Mouse (Mus musculus) cerebellum, adult 2 months (tissue): ENCODE measurements around the gene Zfp367. TPM values are rescaled to one million over a fixed set of nuclear protein-coding genes. Genes with fewer than 3 reads are reported as not detected.
A peak's percentile ranks its signal among the peaks of the same experiment; 100 is the strongest.

ENCODE experiments used
- DNase-seq, 2 experiments: peaks; one replicate each; pipeline ENCODE4 v3.0.0; 2021
- H3K27ac ChIP-seq: fragments of 200-500 bp; 2 replicates; pipeline ENCODE4 v1.5.1; 2012; ENCODE audit warnings: low read length, control low read depth, inconsistent platforms; ENCODE audit not compliant: insufficient read depth
- H3K27me3 ChIP-seq: fragments of 200-500 bp; 2 replicates; pipeline ENCODE4 v1.6.1; 2012; ENCODE audit warnings: inconsistent platforms, mild to moderate bottlenecking, low read length, moderate library complexity; ENCODE audit not compliant: control insufficient read depth, insufficient read depth
- H3K4me1 ChIP-seq: fragments of 200-500 bp; 2 replicates; pipeline ENCODE4 v1.6.1; 2011; ENCODE audit warnings: low read length; ENCODE audit not compliant: control insufficient read depth, insufficient read depth
- H3K4me3 ChIP-seq: fragments of 200-500 bp; replicated peaks from 2 replicates; pipeline ENCODE3; 2011; ENCODE audit warnings: mild to moderate bottlenecking, low read depth, low read length, control low read depth; ENCODE audit not compliant: insufficient read depth
- CTCF ChIP-seq: fragments of 200-500 bp; IDR thresholded peaks from 2 replicates; pipeline ENCODE4 v1.5.1; 2011; ENCODE audit warnings: low read depth, mild to moderate bottlenecking, control low read depth, low read length, moderate library complexity, borderline replicate concordance; ENCODE audit not compliant: insufficient read depth
- POLR2A ChIP-seq: fragments of 200-500 bp; IDR thresholded peaks from 2 replicates; pipeline ENCODE4 v1.6.1; 2011; ENCODE audit warnings: low read length, control low read depth, borderline replicate concordance; ENCODE audit not compliant: insufficient read depth
- WGBS: fragments of 180-500 bp; shearing (Covaris S2); methylation state at CpG from one replicate; pipeline ENCODE4 v1.1.7; 2018; 5-methylcytosine and 5-hydroxymethylcytosine counted together
- polyA plus RNA-seq: library from polyadenylated mRNA; depleted of rRNA; stranded (reverse); fragments of >200 nt; gene quantifications from 2 replicates; pipeline ENCODE4 v1.2.3, GENCODE M21; 2012

The Zfp367 gene
- polyA plus RNA-seq, 1 experiment = 29.9 TPM

DNA sequence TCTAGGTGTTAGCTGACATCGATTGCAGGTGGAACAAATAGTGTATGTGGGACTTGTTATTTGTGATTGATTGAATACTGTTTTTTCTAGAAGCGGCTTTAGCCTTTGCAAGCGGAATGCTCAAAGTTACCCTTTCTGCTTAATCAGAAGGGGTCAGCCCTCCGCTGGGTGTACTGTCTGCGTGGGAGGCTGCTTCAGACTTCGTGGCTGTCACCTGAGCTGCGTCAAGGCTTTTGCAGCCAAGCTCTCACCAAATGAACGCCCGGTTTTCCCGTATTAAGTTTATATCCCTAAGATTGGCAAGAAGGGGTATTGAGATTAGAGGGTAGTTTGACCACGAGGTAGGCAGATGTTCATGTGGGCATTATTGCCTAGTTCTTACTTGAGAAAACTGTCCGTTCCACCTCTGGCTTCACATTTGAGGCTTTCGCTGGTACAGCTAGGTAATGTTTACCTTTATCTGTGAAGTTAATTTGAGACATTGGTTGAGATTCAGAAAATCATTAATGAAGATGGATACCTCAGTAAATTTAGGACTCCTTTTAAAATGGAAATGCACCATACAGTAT, 10.2 kb upstream of the Zfp367 start:
- Histone ChIP-seq H3K4me3 (peak overlapping the region; percentile 81), H3K27me3 (no peaks in the 10 kb centered on the region), H3K27ac (no peak overlapping the region), H3K4me1 (no peaks in the 10 kb centered on the region)
- DNase-seq = peak in 1 of 2 experiments; percentile 18
- no peak for TF ChIP-seq CTCF
- no peak for TF ChIP-seq POLR2A
- WGBS = 30% methylated on average over 13 of the region's 13 CpGs

DNA sequence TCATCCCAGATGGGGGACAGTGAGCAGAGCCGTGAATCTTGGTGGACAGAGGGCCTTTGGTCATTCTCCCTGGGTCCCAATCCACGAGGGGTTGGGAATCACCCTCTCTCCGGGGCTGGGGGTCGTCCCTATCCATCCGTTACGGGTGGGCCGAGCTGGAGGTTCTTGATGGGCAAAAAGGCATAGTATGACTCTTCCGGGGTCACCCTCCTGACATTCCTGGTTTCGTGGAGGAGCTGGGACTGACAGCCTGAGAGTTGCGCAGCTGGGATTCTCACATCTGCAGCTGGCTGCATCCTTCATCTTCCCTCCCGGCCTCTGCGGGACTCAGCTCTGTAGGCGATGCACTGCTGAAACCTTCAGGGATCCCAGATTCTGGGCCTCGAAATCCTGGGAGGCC, 9.6 kb upstream of the Zfp367 start:
- H3K4me1 ChIP-seq = no peaks in the 10 kb centered on the region
- H3K27ac ChIP-seq = 0 out of 2 replicates have a peak overlapping the region, but pooled peaks have one; percentile 46
- DNase-seq = peak in 1 of 2 experiments; percentile 44
- 2% methylated on average over 14 of the region's 14 CpGs for WGBS
- TF ChIP-seq POLR2A (no peak), CTCF (no peak)
- H3K4me3 ChIP-seq = peak overlapping the region; percentile 81
- no peaks in the 10 kb centered on the region for H3K27me3 ChIP-seq

GRCm38 (mm10) chr13:64161916-64162611, 9.1 kb upstream of the Zfp367 start:
- H3K27me3 ChIP-seq = no peaks in the 10 kb centered on the region
- no peak for DNase-seq
- no peaks in the 10 kb centered on the region for H3K4me1 ChIP-seq
- TF ChIP-seq POLR2A (0 out of 2 replicates have a peak, but pooled peaks have one; percentile 22), CTCF (no peak)
- peak overlapping the region; percentile 81 for H3K4me3 ChIP-seq
- H3K27ac ChIP-seq = peak overlapping the region; percentile 46
- WGBS = under 1% methylated on average over 68 of the region's 71 CpGs

DNA sequence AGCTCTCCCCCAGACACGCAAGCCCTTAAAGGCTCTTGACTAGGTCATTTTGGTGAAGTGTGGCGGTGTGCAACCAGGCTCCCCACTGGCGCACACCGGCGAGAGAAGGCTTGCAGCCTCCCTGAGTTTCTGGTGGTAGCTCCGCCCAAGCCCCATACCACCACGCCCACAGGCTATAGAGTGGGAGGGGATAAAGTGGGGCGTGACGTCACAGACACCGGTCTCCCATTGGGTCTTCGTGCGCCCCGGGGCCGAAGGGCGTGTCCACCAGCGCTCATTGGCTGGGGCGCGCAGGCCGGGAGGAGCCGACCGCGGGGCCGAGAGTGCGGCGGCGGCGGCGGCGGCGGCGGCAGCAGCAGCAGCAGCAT, 8.5 kb upstream of the Zfp367 start, which contains the start of gene Habp4:
TSS of gene Habp4 (plus strand) at position 277 of the 368 bp plus-strand sequence.
- H3K4me1 ChIP-seq = no peaks in the 10 kb centered on the region
- H3K27me3 ChIP-seq = no peaks in the 10 kb centered on the region
- peak within 1 kb of the TSS; percentile 81 for H3K4me3 ChIP-seq
- 2% methylated on average over 22 of the region's 31 CpGs for WGBS
- peak; percentile 98 to 99 for DNase-seq
- peak within 1 kb of the TSS; percentile 46 for H3K27ac ChIP-seq
- TF ChIP-seq POLR2A (no peak; the same call in 1 of the 2 replicates), CTCF (no peak)

DNA sequence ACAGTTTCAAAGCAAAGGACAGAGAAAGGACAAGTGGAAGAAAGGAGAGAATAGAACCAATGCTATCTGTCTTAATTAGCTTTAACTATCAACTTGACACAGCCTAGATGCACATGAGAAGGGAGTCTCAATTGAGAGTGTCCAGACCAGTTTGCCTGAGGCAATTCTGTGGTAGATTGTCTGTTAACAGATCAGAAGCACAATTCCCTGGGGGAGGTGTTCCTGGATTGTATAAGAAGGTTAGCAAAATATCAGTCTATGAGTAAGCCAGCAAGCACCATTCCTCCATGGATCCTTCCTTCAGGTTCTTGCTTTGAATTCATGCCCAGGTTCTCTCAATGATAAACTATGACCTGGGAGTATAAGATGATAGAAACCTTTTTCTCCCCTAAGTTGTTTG, 4.0 kb upstream of the Zfp367 start:
- Histone ChIP-seq H3K4me1 (no peaks in the 10 kb centered on the region), H3K4me3 (no peak overlapping the region), H3K27ac (no peak overlapping the region), H3K27me3 (no peaks in the 10 kb centered on the region)
- DNase-seq = no peak
- TF ChIP-seq CTCF = no peak
- TF ChIP-seq POLR2A = no peak

- WGBS = 39% methylated on average over 1 of the region's 1 CpGs
- H3K27me3 ChIP-seq = no peaks in the 10 kb centered on the region
- TF ChIP-seq CTCF = no peak
- no peak for TF ChIP-seq POLR2A
- H3K4me1 ChIP-seq = no peaks in the 10 kb centered on the region; the same call in 1 of the 2 replicates
- H3K4me3 ChIP-seq = no peak overlapping the region
- DNase-seq = no peak
- no peak overlapping the region for H3K27ac ChIP-seq
Measured at GRCm38 (mm10) chr13:64155171-64155571, 2.2 kb upstream of the Zfp367 start.

DNA sequence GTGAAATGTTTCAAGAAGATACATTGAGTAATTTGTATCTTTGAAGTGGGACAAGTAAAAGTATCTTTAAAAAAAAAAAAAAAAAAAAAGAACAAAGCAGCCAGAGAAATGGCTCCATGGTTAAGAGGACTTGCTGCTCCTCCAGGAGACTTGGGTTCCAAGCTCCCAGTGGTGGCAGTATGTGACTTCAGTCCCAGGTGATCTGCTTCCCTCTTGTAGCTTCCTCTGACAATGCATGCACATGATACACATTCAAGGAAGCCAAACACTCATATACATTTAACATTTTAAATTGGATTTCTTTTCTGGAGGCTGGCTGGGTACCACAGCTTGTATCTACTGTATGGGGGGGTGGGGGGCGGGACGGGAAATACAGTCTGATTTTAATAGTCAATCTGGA, 1.6 kb upstream of the Zfp367 start:
- no peak overlapping the region for H3K27ac ChIP-seq
- TF ChIP-seq CTCF (no peak), POLR2A (no peak)
- H3K4me1 ChIP-seq = no peaks in the 10 kb centered on the region; the same call in 1 of the 2 replicates
- H3K4me3 ChIP-seq = no peak overlapping the region
- WGBS = 54% methylated on average over 2 of the region's 2 CpGs
- H3K27me3 ChIP-seq = no peaks in the 10 kb centered on the region
- no peak for DNase-seq

DNA sequence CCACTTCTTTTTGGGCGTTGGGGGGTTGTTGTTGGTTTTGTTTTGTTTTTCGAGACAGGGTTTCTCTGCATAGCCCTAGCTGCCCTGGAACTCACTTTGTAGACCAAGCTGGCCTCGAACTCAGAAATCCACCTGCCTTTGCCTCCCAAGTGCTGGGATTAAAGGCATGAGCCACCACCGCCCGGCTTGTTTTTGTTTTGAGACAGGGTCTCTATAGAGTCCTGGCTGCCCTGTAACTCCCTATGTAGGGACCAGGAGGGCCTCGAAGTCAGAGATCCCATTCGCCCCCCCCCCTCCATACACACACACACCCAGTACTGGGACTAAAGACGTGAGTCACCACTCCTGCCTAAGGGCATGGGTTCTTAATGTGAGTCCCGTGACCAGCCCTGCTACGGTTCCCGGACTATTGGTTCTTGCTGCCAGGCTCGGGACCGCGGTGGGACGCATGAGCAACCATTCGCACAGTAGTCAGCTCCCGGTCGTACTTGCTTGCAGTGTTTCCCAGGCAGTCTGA, 807 bp upstream of the Zfp367 start:
- Histone ChIP-seq H3K27ac (no peak overlapping the region), H3K4me3 (peak overlapping the region; percentile 71), H3K27me3 (no peaks in the 10 kb centered on the region), H3K4me1 (no peaks in the 10 kb centered on the region; the same call in 1 of the 2 replicates)
- DNase-seq = peak; percentile 28 to 31
- WGBS = 2% methylated on average over 18 of the region's 18 CpGs
- no peak for TF ChIP-seq CTCF
- no peak for TF ChIP-seq POLR2A
